21 mouse cellular contexts compared by ENCODE assay signal in the genomic region with DNA sequence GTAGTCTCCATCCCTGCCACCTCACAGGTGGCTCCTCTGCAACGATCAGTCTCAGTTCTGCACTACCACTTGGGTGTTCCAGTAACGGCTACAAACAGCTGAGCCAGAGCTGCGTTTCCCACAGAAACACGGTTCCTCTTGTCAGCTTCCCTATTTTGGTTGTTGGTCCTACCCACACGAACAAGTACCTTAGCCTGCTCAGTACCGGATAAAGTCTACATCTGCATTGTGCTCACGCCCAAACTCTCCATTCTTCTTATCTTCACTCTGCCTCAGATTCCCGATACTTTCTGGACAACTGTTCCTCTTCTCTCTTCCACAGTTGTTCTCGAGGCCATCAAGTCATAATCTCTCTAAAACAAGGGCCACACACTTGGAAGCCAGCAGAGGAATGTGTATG. TPM values are rescaled to one million over a fixed set of nuclear protein-coding genes. Genes with fewer than 3 reads are reported as not detected.
DNase-seq lines count a peak whose midpoint lies in the region; TF ChIP-seq lines count a peak whose summit lies in the region.
"Had no signal": no experiment of that assay in that cellular context is flagged by ENCODE, and none has a peak within 500 bp of the region (broad histone marks: within the 10 kb centered on the region; RNA-seq: fewer than 3 reads in every experiment).

No protein-coding gene starts in this region.

- TF ChIP-seq POLR2A in kidney, adult 2 months (IDR thresholded peaks at IDR 0.05; ENCODE audit: low read depth, low read length): no peak
- no peak for TF ChIP-seq POLR2A in cerebellum, adult 2 months (IDR thresholded peaks at IDR 0.05; ENCODE audit: borderline replicate concordance, insufficient read depth, low read length)

- H3K9me3 ChIP-seq in megakaryocyte, embryonic 14.5 days: no peaks in the 10 kb centered on the region
- H3K9me3 ChIP-seq: embryonic facial prominence, embryonic 12.5 days; limb, embryonic 12.5 days; midbrain, embryonic 15.5 days had no signal

- no peaks in the 10 kb centered on the region; the same call in 1 of the 2 replicates for H3K4me1 ChIP-seq in kidney, adult 2 months (ENCODE audit: control insufficient read depth, insufficient read depth, low read length)
- peaks cover 35% of the 10 kb centered on the region for H3K4me1 ChIP-seq in megakaryocyte, embryonic 14.5 days
- no peaks in the 10 kb centered on the region for H3K4me1 ChIP-seq in cerebellum, adult 2 months (ENCODE audit: control insufficient read depth, insufficient read depth, low read length)

- TF ChIP-seq CTCF in kidney, adult 2 months (conservative IDR thresholded peaks at IDR 0.05; ENCODE audit: insufficient read depth, insufficient read length, low read depth, low read length): no peak
- TF ChIP-seq CTCF in cerebellum, adult 2 months (IDR thresholded peaks at IDR 0.05; ENCODE audit: borderline replicate concordance, insufficient read depth, low read depth, low read length): no peak

- no peaks in the 10 kb centered on the region for H3K27me3 ChIP-seq in kidney, adult 2 months (replicated peaks; ENCODE audit: control insufficient read depth, insufficient read depth, low read length)
- H3K27me3 ChIP-seq in megakaryocyte, embryonic 14.5 days (replicated peaks): peaks cover 1% of the 10 kb centered on the region
- H3K27me3 ChIP-seq in cerebellum, adult 2 months (ENCODE audit: control insufficient read depth, insufficient read depth, low read length): no peaks in the 10 kb centered on the region
- H3K27me3 ChIP-seq: embryonic facial prominence, embryonic 12.5 days had no signal

- 86% methylated on average over 9 of the region's 9 CpGs for WGBS in kidney, adult 2 months
- WGBS in cerebellum, adult 2 months: 89% methylated on average over 9 of the region's 9 CpGs

- H3K27ac ChIP-seq in kidney, adult 2 months (ENCODE audit: insufficient read depth, low read depth, low read length): no peak overlapping the region
- no peak overlapping the region for H3K27ac ChIP-seq in cerebellum, adult 2 months (ENCODE audit: insufficient read depth, low read length)
- H3K27ac ChIP-seq: embryonic facial prominence, embryonic 12.5 days; hindbrain, embryonic 14.5 days; kidney, postnatal 0 days; layer of hippocampus, adult 2 months; limb, embryonic 12.5 days; macrophage; midbrain, embryonic 15.5 days had no signal

- peaks cover 3% of the 10 kb centered on the region for H3K36me3 ChIP-seq in kidney, adult 2 months (ENCODE audit: control insufficient read depth, insufficient read depth, low read length)
- peaks cover 51% of the 10 kb centered on the region for H3K36me3 ChIP-seq in megakaryocyte, embryonic 14.5 days (replicated peaks; ENCODE audit: low read length)

- DNase-seq in kidney, adult 2 months: peak; percentile 14
- DNase-seq in kidney, postnatal 14 days: no peak
- DNase-seq in 416B (ENCODE audit: low read depth) (peak; percentile 16), MEL-GATA-1-ER (ENCODE audit: extremely low read depth, low read depth) (peak; percentile 95)
- DNase-seq in urinary bladder, postnatal 4 days (ENCODE audit: low spot score in 2 of 2): no peak
- DNase-seq in cerebellum, adult 9-11 months: no peak
- no peak for DNase-seq in cerebellum, adult 2 months
- DNase-seq: cerebellum, adult 11-12 months had no signal

- no peak overlapping the region for H3K4me3 ChIP-seq in kidney, adult 2 months (ENCODE audit: insufficient read depth, low read depth, low read length)
- H3K4me3 ChIP-seq in megakaryocyte, embryonic 14.5 days (replicated peaks): peak overlapping the region; percentile 16
- H3K4me3 ChIP-seq in cerebellum, adult 2 months (replicated peaks; ENCODE audit: insufficient read depth, low read depth, low read length): no peak overlapping the region
- H3K4me3 ChIP-seq: embryonic facial prominence, embryonic 12.5 days; layer of hippocampus, adult 2 months had no signal

RNA-seq across cellular contexts. Expression of a gene that starts 1.9 kb away (rescaled TPM):
- polyA plus RNA-seq in kidney, adult 2 months (2012; rRNA removed): 19.7 and 28.1 TPM in 2 replicates
- polyA plus RNA-seq in megakaryocyte, embryonic 14.5 days (2012; ENCODE audit: insufficient read depth, low replicate concordance): 29.4 and 133 TPM in 2 replicates
- polyA plus RNA-seq in cerebellum, adult 2 months (2012; rRNA removed): 81.0 and 82.4 TPM in 2 replicates

RNA-seq across cellular contexts. Expression of a gene that starts 8.7 kb away (rescaled TPM):
- 7.9 and 9.9 TPM in 2 replicates for polyA plus RNA-seq in kidney, adult 2 months (2012; rRNA removed)
- polyA plus RNA-seq in megakaryocyte, embryonic 14.5 days (2012; ENCODE audit: insufficient read depth, low replicate concordance): 2.3 and 3.5 TPM in 2 replicates
- polyA plus RNA-seq in cerebellum, adult 2 months (2012; rRNA removed): 26.3 and 28.8 TPM in 2 replicates

RNA-seq across cellular contexts. Expression of a gene that starts 37.1 kb away (rescaled TPM):
- polyA plus RNA-seq in kidney, adult 2 months (2012; rRNA removed): 28.9 and 34.4 TPM in 2 replicates
- polyA plus RNA-seq in megakaryocyte, embryonic 14.5 days (2012; ENCODE audit: insufficient read depth, low replicate concordance): 4.1 and 4.9 TPM in 2 replicates
- polyA plus RNA-seq in cerebellum, adult 2 months (2012; rRNA removed): 78.8 and 82.7 TPM in 2 replicates

RNA-seq across cellular contexts. Expression of a gene that starts 47.9 kb away (rescaled TPM):
- 0.02 TPM in 1 of 2 replicates, not detected in the other for polyA plus RNA-seq in kidney, adult 2 months (2012; rRNA removed)
- 0.11 TPM in 1 of 2 replicates, not detected in the other for polyA plus RNA-seq in megakaryocyte, embryonic 14.5 days (2012; ENCODE audit: insufficient read depth, low replicate concordance)
- 5.3 and 8.2 TPM in 2 replicates for polyA plus RNA-seq in cerebellum, adult 2 months (2012; rRNA removed)
- polyA plus RNA-seq: C2C12; embryonic facial prominence, embryonic 12.5 days; forebrain, embryonic 16.5 days; heart, embryonic 16.5 days; intestine, postnatal 0 days; limb, embryonic 12.5 days; liver, embryonic 16.5 days; macrophage had no signal

RNA-seq across cellular contexts. Expression of a gene that starts 58.7 kb away (rescaled TPM):
- polyA plus RNA-seq in kidney, adult 2 months (2012; rRNA removed): 0.13 and 0.20 TPM in 2 replicates
- not detected in 2 replicates for polyA plus RNA-seq in megakaryocyte, embryonic 14.5 days (2012; ENCODE audit: insufficient read depth, low replicate concordance)
- polyA plus RNA-seq in cerebellum, adult 2 months (2012; rRNA removed): 20.5 and 20.9 TPM in 2 replicates
- polyA plus RNA-seq: intestine, postnatal 0 days; limb, embryonic 12.5 days; liver, embryonic 16.5 days; macrophage had no signal

Comparison
In these comparisons a context has a peak if more than half of its experiments do, and no peak if none do; other contexts are left out.
1. DNase-seq: peak in kidney, adult 2 months (single experiment), 416B (single experiment) and MEL-GATA-1-ER (single experiment); none in kidney, postnatal 14 days (single experiment), urinary bladder, postnatal 4 days (0 of 2), cerebellum, adult 9-11 months (single experiment) and cerebellum, adult 2 months (0 of 2).